Mouse (Mus musculus) spleen, adult 2 months (tissue): ENCODE measurements at regions not wholly inside any gene's neighbourhood (a gene's known extent, or its start where the extent isn't known, plus 50 kb on each side); places are given as distances from the start of the nearest gene placed in this dataset.

Source experiments
- CTCF ChIP-seq: fragments of 200-500 bp; IDR thresholded peaks from 2 replicates; pipeline ENCODE4 v1.5.1; 2011; ENCODE audit warnings: mild to moderate bottlenecking, inconsistent platforms; ENCODE audit not compliant: insufficient read depth, insufficient read length, insufficient replicate concordance; ENCODE audit errors: extremely low read depth
- POLR2A ChIP-seq: fragments of 200-500 bp; IDR thresholded peaks from 2 replicates; pipeline ENCODE4 v1.6.1; 2011; ENCODE audit warnings: low read depth, low read length, inconsistent platforms

DNA sequence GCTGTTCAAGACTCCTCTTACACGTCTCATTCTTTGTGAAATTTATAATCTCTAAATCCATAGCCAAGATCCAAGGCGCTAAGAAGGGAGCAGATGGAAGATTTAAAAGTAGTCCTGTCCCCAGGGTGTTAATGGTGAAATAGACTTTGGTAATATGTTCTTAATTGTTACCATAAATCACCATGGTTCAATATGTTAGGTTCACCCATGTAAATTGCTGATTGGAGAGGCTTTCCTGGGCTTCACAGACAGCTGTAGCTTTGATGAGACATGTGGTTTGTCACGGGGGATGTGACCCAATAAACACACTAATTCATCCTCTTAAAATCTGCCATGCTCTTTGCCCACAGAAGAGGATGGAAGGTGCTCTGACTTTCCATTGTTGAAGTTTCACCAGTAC, 338.7 kb downstream of the Nucb2 start:
- TF ChIP-seq CTCF (no peak), POLR2A (no peak)
